Mouse (Mus musculus) adrenal gland, postnatal 25 days (tissue): Measurements from ENCODE around the gene Ivns1abp. TPM values are rescaled to one million over a fixed set of nuclear protein-coding genes. Genes with fewer than 3 reads are reported as not detected.
"Not testable (repeated sequence)": the region's sequence is repeated elsewhere in the genome, so short reads cannot be mapped to it uniquely, and the experiment has no call there.

Experiments used
- DNase-seq: peaks from one replicate; pipeline ENCODE4 v3.0.0; 2021; ENCODE audit warnings: mixed read lengths
- long read RNA-seq: library from polyadenylated mRNA; stranded (forward); transcript quantifications from one replicate; pipeline ENCODE4 v2.0.0, GENCODE M21; 2021
- total RNA-seq: library from RNA; stranded (reverse); gene quantifications from 2 replicates; pipeline ENCODE4 v1.2.3, GENCODE M21; 2021

Ivns1abp gene
- total RNA-seq: 169 and 213 TPM in 2 replicates
- long read RNA-seq, transcript Ivns1abp-201 (15 exons, 3,511 nt): major isoform, 74 of 109 reads
- long read RNA-seq, partial matches to known transcripts: 16 of 109 reads
- long read RNA-seq, other reads (novel, unspliced or antisense): 14 of 109 reads

DNA sequence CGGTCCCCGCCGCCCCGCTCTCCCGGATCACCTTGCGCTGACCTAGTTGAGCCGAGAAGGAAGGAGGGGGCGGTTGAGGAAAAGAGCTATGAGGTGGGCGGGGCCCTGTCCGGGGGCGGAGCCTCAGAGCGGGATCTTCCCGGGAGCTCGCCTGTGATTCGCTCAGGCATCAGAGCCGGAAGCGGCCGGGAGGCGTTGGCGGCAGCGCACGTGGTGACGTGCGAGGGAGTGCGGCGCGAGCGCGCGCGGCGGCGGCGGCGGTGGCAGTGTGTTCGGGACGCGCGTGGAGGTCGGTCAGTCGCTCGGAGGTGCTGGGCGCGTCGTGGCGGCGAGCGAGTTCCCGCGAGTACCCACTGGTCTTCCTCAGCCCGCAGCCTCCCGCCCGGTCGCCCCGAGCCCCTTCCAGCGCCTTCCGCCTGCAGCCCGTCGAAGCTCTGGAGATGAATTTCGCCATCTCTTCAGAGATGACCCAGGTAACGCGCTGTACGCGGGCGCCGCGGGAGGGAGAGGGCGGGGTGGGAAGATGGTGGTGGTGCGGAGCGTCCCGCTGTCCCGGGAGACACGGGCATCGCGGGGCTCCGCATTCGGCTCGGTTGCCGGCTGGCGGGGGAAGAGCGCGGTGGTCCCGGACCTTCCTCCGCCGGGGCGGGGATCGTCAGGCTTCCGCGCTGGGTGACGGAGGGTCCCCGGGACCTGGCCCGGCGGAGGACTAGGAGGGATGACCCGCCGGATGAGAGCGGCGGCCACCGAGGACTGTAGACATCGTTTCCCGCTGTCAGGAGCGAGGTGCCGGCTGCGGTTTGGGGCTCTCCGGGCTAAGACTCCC lies at the start of gene Ivns1abp:
Gene Ivns1abp, plus strand, starts transcription at position 195 of the 826 bp plus-strand sequence.
- peak; percentile 98 for DNase-seq

DNA sequence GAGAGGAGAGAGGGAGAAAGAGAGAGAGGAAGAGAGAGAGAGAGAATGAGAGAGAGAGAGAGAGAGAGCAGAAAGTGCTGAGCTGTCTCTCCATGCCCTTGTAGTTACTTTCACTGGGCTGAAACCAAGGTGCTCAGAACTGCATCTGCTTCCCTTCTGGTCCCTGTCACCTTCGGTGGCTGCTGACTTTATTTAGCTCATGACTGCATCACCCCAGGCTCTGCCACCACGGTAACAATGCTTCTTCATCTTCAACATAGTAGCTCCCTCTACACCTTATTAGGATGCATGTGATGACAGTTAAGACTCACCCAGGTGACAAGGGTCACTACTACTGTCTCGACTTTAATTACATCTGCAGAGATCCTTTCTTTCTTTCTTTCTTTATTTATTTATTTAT lies 48.8 kb upstream of the Ivns1abp start:
- no peak for DNase-seq

DNA sequence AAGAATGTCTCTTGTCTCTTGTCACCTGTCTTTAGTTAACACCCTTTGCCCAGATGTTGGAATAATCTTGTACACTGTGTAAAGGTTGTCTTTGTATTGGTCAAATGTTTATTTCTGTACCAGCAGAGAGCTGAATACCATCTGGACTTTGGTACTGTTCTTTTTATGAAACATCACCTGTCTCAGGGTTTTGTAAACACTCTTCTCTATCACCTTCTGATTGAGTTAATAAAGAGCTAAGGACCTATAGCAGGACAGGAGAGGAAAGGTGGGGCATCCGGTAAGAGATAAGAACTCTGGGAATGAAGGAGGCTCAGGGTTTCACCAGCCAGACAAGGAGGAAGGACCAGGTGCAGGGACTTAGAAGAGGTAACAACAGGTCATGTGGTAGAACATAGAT lies 47.7 kb upstream of the Ivns1abp start:
- no peak for DNase-seq

DNA sequence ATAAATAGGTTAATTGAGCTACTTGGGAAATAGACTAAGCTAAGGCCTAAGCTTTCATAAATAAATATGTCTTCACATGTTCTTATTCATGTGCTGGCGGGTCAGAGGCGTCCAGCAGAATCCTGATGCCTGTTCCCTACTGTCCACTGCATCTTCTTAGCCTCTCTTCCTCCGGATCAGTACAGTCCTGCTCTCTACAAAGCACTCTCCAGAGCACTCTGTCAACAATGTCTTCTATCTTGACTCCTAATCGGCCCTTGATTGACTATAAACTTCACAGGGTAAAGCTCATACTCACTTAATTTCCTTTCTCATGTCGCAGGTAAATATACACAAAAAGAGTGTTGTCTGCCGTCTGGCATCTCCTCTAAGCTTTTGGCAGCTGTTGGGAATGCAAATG lies 47.3 kb upstream of the Ivns1abp start:
- DNase-seq: no peak

DNA sequence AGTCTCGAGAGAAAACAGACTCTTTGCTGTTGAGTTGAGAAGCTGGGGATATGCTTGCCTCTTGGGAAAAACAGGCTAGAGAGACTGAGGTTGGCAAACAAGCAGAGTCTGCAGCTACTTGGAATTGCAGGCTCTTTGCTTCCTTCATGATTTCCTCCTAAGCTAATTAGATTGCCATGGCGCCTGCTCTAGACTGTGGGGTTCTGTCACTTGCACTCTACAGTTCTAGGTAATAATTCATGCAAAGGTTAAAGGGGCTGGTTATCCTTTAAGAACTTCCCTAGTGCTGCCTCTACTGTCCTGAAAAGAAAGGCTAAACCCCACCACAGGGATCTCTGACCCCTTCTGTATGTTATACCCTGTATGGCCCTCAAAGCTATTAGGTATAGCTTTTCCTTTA lies 46.7 kb upstream of the Ivns1abp start:
- no peak for DNase-seq

DNA sequence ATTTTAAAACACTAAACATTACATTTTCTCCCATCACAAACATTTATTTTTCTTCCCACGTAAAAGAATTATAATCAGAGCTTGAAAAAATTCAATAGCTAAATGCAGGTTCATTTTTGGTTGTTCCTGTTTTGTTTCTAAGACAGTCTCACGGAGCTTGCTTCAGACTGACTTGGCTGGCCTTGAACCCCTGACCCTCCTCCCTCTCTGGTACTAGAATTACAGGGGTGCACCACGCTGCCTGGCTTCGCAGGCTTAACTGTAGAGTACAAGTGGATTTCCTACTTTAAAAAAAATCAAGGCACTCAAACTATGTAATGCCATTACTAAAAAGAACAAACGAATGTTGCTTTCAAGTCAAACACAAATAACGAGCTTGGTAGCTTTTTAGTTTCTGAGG lies 42.8 kb upstream of the Ivns1abp start:
- peak; percentile 39 for DNase-seq

DNA sequence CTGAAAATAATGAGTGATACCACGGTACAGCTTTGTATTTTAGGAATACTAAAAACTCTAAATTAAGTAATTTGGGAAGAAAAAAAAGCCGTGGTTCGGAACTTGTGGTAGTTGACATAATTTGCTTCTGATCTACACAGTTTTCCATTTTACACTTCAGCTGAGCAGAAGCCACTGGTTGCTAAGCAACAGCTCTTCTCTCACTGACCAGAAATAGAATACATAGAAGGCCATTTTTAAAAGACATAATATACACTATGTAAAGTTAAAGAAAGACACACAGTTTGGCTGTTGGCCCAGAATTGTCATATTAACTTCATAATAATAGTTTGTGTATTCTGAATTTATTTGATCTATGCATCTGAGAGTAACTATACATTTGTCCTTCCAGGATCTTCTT lies 42.4 kb upstream of the Ivns1abp start:
- no peak for DNase-seq

DNA sequence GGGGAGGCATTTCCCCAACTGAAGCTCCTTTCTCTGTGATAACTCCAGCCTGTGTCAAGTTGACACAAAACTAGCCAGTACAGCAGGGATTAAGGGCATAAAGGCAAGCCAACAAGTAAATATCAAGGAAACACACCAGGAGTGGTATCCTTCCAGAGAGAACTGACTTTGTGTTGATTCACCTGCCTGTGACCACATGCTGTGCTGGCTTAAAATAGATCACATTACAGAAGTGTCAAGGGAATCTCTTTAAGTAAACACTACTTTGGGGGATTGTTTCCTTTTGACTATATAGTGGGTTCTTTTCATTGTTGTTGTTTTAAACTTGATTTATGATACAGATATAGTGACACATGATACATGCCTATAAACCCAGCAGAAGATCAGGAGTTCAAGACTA lies 41.0 kb upstream of the Ivns1abp start:
- DNase-seq: no peak

DNA sequence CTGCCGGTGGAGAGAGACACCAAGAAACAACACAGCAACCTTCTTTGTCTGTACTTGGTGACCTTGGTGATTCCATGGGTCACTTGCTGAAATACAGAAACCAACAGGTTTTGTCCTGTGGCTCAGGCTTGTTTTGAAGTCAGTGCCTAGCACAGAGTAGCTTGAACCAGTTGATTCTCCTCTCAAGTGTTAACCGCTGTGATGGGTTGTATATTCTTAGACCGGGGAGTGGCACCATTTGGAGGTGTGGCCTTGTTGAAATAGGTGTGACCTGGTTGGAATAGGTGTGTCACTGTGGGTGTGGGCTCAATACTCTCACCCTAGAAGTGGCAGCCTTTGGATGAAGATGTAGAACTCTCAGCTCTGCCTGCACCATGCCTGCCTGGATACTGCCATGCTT lies 39.3 kb upstream of the Ivns1abp start:
- not testable (repeated sequence) for DNase-seq

DNA sequence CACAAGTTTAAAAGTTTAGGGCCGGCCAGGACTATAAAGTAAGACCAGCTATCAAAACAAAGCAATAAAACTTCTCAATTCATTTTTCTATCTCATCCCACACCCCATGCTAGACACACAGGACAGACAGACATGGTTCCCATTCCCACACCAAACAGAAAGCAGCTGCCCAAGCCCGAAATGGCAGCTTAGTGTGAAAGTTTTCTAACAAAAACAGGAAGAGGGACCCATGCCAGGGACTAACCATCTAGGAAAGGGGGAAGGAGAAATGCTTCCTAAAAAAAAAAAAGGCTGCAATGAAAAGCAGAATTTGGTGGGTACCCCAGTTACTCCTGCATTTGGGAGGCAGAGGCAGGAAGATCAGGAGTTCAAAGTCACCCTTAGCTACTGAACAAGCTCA lies 37.2 kb upstream of the Ivns1abp start:
- no peak for DNase-seq

DNA sequence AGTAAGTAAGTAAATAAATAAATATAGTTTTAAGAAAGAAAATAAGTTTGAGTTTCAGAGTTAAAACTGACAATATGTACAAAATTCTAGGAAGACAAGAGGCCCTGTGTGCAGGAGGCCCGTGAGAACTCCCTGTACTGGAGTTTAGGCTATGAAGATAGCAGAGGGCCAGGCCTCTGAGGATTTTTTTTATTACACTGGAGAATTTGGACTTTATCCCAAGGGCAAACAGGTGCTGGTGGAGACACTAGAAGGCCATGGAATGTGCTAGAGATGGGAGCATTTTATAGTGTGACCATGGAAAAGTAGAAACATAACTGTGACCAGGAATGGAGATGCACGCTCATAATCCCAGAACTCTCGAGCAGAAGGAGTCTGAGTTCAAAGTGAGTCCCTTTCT lies 36.5 kb upstream of the Ivns1abp start:
- no peak for DNase-seq

DNA sequence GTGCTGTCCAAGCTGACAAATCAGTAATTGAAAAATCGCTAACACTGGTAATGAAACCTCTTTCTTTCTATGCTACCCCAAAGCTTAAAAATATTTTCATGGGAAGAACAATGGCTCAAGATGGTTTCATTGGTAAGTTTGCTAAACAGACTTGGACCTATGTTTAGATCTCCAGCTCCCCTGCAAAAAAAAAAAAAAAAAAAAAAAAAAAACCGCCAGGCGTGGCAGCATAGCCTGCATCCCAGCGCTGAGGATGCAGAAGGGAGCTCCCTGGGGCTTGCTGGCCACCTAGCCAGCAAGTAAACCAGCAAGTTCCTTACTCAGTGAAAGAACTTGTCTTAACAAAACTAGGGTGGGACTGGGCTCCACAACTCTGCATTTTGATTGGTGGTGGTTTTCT lies 35.8 kb upstream of the Ivns1abp start:
- no peak for DNase-seq

DNA sequence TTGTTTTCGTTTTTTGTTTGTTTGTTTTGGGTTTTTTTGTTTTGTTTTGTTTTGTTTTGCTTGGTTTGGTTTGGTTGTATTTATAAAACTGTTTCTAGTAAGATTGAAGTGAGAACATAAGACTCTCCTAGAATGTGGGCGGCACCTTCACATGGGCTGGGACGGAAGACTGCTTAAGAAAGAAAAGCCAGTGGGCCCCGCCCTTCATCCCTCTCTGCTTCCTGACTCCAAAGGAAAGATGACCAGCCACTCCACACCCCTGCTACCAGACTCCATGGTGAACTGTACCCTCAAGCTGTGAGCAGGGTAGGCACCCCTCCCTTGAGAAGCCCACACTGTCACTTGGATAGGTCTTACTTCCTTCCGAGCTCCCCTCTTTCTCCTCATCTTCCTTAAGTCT lies 33.8 kb upstream of the Ivns1abp start:
- no peak for DNase-seq

DNA sequence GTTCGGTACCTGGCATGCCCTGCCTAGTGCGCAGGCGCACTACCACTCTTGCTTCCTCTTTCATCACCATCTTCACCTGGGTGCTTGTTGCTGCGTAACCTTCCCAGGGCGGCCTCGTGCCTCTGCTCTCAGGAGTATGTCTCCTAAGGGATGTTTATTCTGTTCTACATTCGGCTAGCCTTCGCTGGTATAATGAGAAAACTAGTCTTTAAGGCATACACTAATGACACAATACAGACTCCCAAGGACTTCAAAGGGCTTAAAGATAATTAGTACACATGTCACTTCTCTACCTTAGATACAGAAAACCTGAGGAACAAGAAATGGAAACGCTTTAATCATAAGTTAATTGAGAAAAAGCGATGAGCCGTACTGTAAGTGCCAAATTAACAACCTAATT lies 32.9 kb upstream of the Ivns1abp start:
- DNase-seq: no peak

DNA sequence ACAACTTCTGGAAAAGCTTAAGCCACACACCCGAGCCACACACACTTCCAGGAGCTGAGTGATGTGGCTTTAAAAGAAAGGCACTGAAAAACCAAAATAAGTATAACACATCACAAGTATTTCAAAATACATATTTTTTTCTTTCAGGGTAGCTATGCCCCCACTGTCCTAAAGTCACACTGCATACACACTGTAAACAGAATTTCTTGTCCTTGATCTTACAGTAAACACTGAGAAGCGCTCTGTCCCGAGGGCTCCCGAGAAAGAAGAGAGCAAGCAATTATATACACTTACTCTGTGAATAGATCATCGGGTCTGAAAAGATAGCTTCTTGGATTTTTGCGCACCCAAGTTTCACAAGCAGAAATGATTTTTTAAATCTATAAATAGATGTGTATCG lies 25.0 kb upstream of the Ivns1abp start:
- DNase-seq: no peak

DNA sequence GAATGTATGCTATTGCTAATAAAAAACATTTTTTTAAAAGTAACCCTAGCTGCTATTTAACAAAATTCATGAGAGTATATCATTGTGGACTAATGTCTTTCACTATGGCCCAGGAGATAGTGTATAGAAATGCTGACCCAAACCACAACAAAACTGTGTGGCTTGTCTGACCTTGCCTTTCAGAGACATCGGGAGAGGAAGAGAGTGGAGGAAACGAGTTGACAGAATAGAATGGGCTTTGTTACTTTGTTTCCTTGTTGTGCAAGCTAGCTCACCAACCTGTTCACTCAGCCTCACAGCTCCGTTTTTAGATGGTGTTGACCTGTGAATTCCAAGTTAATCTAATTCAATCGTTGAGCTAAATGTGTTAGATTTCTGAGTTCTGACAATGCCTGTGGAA lies 23.9 kb upstream of the Ivns1abp start:
- DNase-seq: no peak

DNA sequence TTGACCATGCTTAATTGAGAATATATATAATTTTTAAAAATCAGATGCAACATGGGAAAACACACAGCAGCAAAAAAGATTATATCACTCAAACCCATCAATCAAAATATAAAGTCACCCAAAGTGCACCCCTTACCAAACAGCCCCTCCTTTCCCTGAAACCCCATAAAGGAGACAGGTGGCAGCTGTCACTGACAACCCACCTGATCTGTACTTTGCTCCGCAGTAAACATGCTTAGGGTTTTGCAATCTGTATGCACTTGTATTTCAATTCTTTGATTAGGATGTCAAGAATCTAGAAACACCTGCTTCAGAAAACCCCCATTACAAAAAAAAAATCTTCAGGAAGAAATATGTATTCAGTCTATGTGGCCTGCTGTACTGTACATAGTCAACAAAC lies 18.9 kb upstream of the Ivns1abp start:
- DNase-seq: no peak

DNA sequence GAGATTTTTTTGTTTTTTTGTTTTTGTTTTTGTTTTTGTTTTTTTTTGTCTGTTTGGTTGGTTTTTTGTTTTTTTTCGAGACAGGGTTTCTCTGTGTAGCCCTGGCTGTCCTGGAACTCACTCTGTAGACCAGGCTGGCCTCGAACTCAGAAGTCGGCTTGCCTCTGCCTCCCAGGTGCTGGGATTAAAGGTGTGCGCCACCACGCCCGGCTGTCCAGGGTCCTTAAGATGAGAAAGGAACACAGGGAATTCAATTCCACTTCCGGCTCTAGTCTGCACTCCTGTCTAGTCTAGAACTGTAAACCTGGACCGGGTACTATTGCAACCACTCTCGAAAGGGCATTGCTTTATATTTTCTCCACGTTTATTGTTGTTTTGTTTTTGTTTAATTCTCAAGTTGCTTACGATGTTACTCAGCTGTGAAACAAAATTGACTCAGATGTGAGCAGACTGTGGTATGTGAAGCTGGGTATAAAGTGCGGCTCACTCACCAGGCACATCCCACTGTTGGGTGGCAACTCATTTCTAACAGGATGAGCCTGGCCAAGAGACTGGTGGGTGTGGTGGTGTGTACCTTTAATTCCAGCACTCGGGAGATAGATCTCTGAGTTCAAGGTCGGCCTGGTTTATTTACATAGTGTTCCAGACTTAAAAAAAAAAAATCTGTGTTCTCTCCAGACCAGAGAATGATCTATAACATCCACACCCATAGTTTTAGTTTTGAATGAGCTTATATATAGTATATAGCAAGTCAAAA lies 15.8 kb upstream of the Ivns1abp start:
- DNase-seq: no peak

DNA sequence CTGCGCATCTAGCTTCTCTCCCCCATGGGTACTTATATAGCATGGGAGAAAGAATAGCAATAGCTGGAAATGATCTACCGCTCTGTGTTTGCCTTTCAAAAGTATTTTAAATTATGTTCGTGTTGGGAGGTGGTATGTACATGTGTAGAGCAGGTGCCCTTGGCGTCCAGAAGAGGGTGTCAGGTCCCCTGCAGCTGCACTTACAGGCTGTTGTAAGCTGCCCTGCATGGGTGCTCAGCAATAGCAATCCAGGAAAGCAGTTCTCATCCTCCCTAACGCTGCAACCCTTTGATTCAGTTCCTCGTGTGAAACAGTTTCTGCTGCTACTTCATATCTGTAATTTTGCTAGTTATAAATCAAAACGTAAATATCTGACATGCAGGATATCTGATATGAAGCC lies 14.7 kb upstream of the Ivns1abp start:
- no peak for DNase-seq

DNA sequence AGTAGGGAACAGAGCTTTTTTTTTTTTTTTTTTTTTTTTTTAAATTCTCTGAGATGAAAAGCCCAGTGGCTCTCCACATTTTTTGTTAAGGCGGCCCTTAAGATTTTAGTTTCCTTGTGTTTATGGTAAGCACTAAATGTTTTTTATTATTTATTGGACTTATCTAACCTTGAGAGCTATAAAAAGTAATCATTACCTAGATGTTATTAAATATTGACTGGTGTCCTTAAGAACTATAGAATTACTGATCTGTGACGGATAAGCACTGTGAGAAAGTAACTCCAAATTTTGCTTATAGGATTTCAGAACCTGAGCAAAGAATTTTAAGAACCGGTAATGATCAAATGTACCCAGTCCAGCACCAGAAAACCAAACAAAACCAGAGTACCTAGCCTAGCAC lies 11.5 kb upstream of the Ivns1abp start:
- DNase-seq: no peak

DNA sequence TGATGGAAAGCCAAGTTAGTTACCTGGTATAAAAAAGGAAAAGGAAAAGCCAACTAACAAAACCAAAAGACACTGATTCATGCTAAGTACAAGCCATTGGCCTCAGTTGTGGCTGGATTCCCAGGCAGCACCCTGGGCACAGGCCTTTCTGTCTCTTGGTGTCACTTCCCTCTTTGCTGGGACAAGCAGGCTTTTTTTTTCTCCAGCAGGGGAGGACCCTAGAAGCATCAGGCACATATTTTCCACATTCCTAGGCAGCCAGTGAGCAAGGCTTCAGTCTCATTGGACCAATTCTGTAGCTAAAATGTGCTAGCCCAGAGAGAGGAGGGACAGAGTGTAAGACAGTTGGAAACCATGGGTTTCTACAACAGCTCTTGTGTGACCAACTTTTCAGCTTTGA lies 6.0 kb upstream of the Ivns1abp start:
- no peak for DNase-seq

DNA sequence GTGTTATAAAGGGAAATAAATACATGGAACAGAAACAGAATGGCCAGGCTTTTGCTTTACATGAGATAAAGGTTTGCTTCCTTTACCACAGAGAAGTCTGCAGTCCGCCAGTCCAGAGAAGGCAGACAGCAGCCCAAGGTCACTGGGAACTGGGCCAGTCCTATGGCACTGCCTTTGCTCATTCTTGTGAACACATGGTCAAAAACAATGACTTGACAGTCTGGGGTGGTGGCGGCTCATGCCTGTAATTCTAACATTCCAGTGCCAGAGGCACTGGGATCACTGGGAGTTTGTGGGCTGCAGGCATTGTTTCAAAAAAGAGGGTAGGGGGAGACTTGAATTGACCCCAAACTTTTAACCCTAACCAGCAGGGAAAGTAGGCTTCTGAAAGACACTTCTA lies 5.3 kb upstream of the Ivns1abp start:
- DNase-seq: peak; percentile 77

DNA sequence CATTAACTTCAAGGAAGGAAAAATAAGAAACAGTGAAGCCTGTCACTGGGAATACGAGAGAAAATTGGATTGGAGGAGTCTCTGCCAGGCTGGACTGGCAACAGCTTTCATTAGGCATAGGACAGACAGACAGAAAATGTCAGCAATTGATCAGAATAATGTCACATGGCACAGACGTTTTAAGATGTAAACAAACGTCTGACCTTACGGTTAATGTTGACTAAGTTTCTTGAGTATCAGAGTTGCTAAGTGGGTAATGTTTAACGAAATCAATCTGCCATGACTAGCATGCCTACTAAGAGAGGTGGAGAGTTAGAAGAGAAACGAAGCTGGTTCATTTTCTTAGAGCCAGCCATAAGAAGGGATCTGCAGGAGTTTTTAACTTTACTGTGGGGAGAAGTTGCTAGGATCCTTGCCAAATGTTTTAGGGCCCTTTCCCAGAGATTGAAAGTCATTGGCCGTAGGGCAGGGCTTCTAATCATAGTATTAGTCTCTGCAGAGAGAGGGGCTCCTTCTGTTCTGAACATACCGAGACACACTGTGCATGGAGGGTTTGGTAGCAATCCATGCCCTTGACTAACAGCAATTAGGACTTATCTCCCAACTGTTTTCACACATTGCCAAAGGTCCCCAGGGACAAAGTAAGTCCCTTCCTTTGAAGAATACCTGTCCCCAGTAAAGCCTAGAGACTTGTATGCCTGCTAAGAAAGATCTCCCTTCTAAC lies 2.8 kb upstream of the Ivns1abp start:
- no peak for DNase-seq
